Mouse (Mus musculus): ENCODE results near the gene Cggbp1. TPM values are rescaled to one million over a fixed set of nuclear protein-coding genes. Genes with fewer than 3 reads are reported as not detected.

Gene Cggbp1
- polyA plus RNA-seq, 1 experiment: 12.9 TPM

GRCm38 (mm10) chr16:64880986-64881385, 29.2 kb downstream of the Cggbp1 start:
- Histone ChIP-seq H3K4me1 (ENCODE audit: control insufficient read depth, insufficient read depth, low read length) (no peaks in the 10 kb centered on the region; the same call in 1 of the 2 replicates), H3K27me3 (ENCODE audit: control insufficient read depth, insufficient read depth, low read length) (no peaks in the 10 kb centered on the region), H3K4me3 (ENCODE audit: control insufficient read depth, low read depth, low read length) (no peak overlapping the region), H3K27ac (ENCODE audit: control insufficient read depth, insufficient read depth, low read depth, low read length) (no peak overlapping the region), H3K36me3 (ENCODE audit: control insufficient read depth, insufficient read depth, low read length) (no peaks in the 10 kb centered on the region)
- no peak for TF ChIP-seq POLR2A (IDR thresholded peaks at IDR 0.05; ENCODE audit: control insufficient read depth, low read depth, low read length)
- TF ChIP-seq CTCF (IDR thresholded peaks at IDR 0.05; ENCODE audit: control insufficient read depth, insufficient read depth, insufficient replicate concordance, low read depth, low read length): no peak

GRCm38 (mm10) chr16:64881442-64881841, 29.6 kb downstream of the Cggbp1 start:
- H3K4me3 ChIP-seq (ENCODE audit: control insufficient read depth, low read depth, low read length): no peak overlapping the region
- no peak for TF ChIP-seq CTCF (IDR thresholded peaks at IDR 0.05; ENCODE audit: control insufficient read depth, insufficient read depth, insufficient replicate concordance, low read depth, low read length)
- no peak for TF ChIP-seq POLR2A (IDR thresholded peaks at IDR 0.05; ENCODE audit: control insufficient read depth, low read depth, low read length)
- H3K27ac ChIP-seq (ENCODE audit: control insufficient read depth, insufficient read depth, low read depth, low read length): no peak overlapping the region
- H3K36me3 ChIP-seq (ENCODE audit: control insufficient read depth, insufficient read depth, low read length): no peaks in the 10 kb centered on the region
- H3K27me3 ChIP-seq (ENCODE audit: control insufficient read depth, insufficient read depth, low read length): no peaks in the 10 kb centered on the region
- no peaks in the 10 kb centered on the region; the same call in 1 of the 2 replicates for H3K4me1 ChIP-seq (ENCODE audit: control insufficient read depth, insufficient read depth, low read length)

GRCm38 (mm10) chr16:64883896-64884295, 32.1 kb downstream of the Cggbp1 start:
- H3K4me1 ChIP-seq (ENCODE audit: control insufficient read depth, insufficient read depth, low read length): no peaks in the 10 kb centered on the region; the same call in 1 of the 2 replicates
- no peaks in the 10 kb centered on the region for H3K36me3 ChIP-seq (ENCODE audit: control insufficient read depth, insufficient read depth, low read length)
- peak overlapping the region; percentile 10; the same call in 1 of the 2 replicates for H3K4me3 ChIP-seq (ENCODE audit: control insufficient read depth, low read depth, low read length)
- peak overlapping the region; percentile 86 for H3K27ac ChIP-seq (ENCODE audit: control insufficient read depth, insufficient read depth, low read depth, low read length)
- H3K27me3 ChIP-seq (ENCODE audit: control insufficient read depth, insufficient read depth, low read length): no peaks in the 10 kb centered on the region
- TF ChIP-seq POLR2A (IDR thresholded peaks at IDR 0.05; ENCODE audit: control insufficient read depth, low read depth, low read length): no peak
- no peak for TF ChIP-seq CTCF (IDR thresholded peaks at IDR 0.05; ENCODE audit: control insufficient read depth, insufficient read depth, insufficient replicate concordance, low read depth, low read length)

GRCm38 (mm10) chr16:64884420-64884838, 32.6 kb downstream of the Cggbp1 start:
- H3K27me3 ChIP-seq (ENCODE audit: control insufficient read depth, insufficient read depth, low read length): no peaks in the 10 kb centered on the region
- no peaks in the 10 kb centered on the region; the same call in 1 of the 2 replicates for H3K4me1 ChIP-seq (ENCODE audit: control insufficient read depth, insufficient read depth, low read length)
- peak overlapping the region; percentile 86 for H3K27ac ChIP-seq (ENCODE audit: control insufficient read depth, insufficient read depth, low read depth, low read length)
- TF ChIP-seq CTCF (IDR thresholded peaks at IDR 0.05; ENCODE audit: control insufficient read depth, insufficient read depth, insufficient replicate concordance, low read depth, low read length) (no peak), POLR2A (IDR thresholded peaks at IDR 0.05; ENCODE audit: control insufficient read depth, low read depth, low read length) (no peak)
- no peaks in the 10 kb centered on the region for H3K36me3 ChIP-seq (ENCODE audit: control insufficient read depth, insufficient read depth, low read length)
- H3K4me3 ChIP-seq (ENCODE audit: control insufficient read depth, low read depth, low read length): peak overlapping the region; percentile 32; the same call in 1 of the 2 replicates

- Histone ChIP-seq H3K27me3 (ENCODE audit: control insufficient read depth, insufficient read depth, low read length) (no peaks in the 10 kb centered on the region), H3K4me1 (ENCODE audit: control insufficient read depth, insufficient read depth, low read length) (no peaks in the 10 kb centered on the region; the same call in 1 of the 2 replicates), H3K4me3 (ENCODE audit: control insufficient read depth, low read depth, low read length) (peak overlapping the region; percentile 6), H3K27ac (ENCODE audit: control insufficient read depth, insufficient read depth, low read depth, low read length) (peak overlapping the region; percentile 9; the same call in 1 of the 2 replicates), H3K36me3 (ENCODE audit: control insufficient read depth, insufficient read depth, low read length) (no peaks in the 10 kb centered on the region)
- TF ChIP-seq POLR2A (IDR thresholded peaks at IDR 0.05; ENCODE audit: control insufficient read depth, low read depth, low read length) (no peak), CTCF (IDR thresholded peaks at IDR 0.05; ENCODE audit: control insufficient read depth, insufficient read depth, insufficient replicate concordance, low read depth, low read length) (no peak)
These were observed 33.3 kb downstream of the Cggbp1 start for GRCm38 (mm10) chr16:64885142-64885541.

GRCm38 (mm10) chr16:64885547-64885946, 33.8 kb downstream of the Cggbp1 start:
- Histone ChIP-seq H3K36me3 (ENCODE audit: control insufficient read depth, insufficient read depth, low read length) (no peaks in the 10 kb centered on the region), H3K4me3 (ENCODE audit: control insufficient read depth, low read depth, low read length) (no peak overlapping the region), H3K4me1 (ENCODE audit: control insufficient read depth, insufficient read depth, low read length) (no peaks in the 10 kb centered on the region; the same call in 1 of the 2 replicates), H3K27ac (ENCODE audit: control insufficient read depth, insufficient read depth, low read depth, low read length) (no peak overlapping the region), H3K27me3 (ENCODE audit: control insufficient read depth, insufficient read depth, low read length) (no peaks in the 10 kb centered on the region)
- no peak for TF ChIP-seq POLR2A (IDR thresholded peaks at IDR 0.05; ENCODE audit: control insufficient read depth, low read depth, low read length)
- TF ChIP-seq CTCF (IDR thresholded peaks at IDR 0.05; ENCODE audit: control insufficient read depth, insufficient read depth, insufficient replicate concordance, low read depth, low read length): no peak

- TF ChIP-seq POLR2A (IDR thresholded peaks at IDR 0.05; ENCODE audit: control insufficient read depth, low read depth, low read length) (no peak), CTCF (IDR thresholded peaks at IDR 0.05; ENCODE audit: control insufficient read depth, insufficient read depth, insufficient replicate concordance, low read depth, low read length) (no peak)
- H3K4me3 ChIP-seq (ENCODE audit: control insufficient read depth, low read depth, low read length): no peak overlapping the region
- no peak overlapping the region for H3K27ac ChIP-seq (ENCODE audit: control insufficient read depth, insufficient read depth, low read depth, low read length)
- no peaks in the 10 kb centered on the region for H3K27me3 ChIP-seq (ENCODE audit: control insufficient read depth, insufficient read depth, low read length)
- H3K4me1 ChIP-seq (ENCODE audit: control insufficient read depth, insufficient read depth, low read length): no peaks in the 10 kb centered on the region
- H3K36me3 ChIP-seq (ENCODE audit: control insufficient read depth, insufficient read depth, low read length): no peaks in the 10 kb centered on the region
These were observed 37.7 kb downstream of the Cggbp1 start for GRCm38 (mm10) chr16:64889496-64889895.
